Mouse (Mus musculus) urinary bladder, postnatal 36 days (tissue): ENCODE results near the gene Myo10.
"Not testable (repeated sequence)": the region's sequence is repeated elsewhere in the genome, so short reads cannot be mapped to it uniquely, and the experiment has no call there.

Source experiments
- DNase-seq, 2 experiments: peaks; one replicate each; pipeline ENCODE4 v3.0.0; 2022; ENCODE audit warnings: low spot score in 2 of 2, mixed read lengths in 1 of 2

Myo10 gene

GRCm38 (mm10) chr15:25692254-25692950 lies 70.1 kb downstream of the Myo10 start:
- DNase-seq, result no peak

DNA sequence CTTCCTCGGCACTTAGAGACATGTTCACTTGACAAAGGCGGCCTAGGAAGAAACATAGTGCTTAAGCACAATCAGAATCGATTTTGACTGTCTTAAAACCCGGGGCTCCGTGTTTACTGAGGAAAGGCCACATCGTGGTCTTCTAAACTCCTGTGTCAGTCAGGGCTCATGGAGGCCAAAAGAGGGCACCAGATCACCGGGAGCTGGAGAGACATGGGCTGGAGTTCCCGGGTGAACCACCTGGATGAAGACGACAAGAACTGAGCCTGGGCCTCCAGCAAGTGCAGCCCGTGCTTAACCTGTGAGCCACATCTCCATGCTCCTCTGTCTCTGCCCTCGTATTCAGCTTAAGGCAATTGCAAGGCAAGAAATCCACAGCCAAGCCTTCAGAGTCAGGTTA lies 71.4 kb downstream of the Myo10 start:
- DNase-seq, result no peak

DNA sequence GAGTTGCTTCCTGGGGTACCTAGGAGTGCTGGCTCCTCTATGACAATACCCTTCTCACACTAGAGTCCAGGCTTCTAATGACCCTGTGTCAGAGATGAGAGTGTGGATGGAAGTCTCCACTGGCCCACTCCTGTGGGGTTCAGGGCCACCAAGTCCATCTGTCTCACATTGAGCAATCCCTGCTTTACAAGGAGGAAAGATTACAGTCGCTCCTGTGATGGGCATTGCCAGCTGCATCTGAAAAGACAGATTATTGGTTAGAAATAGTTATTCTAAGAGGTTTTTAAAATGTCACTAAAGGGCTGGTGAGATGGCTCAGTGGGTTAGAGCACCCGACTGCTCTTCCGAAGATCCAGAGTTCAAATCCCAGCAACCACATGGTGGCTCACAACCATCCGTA lies 72.4 kb downstream of the Myo10 start:
- no peak for DNase-seq

DNA sequence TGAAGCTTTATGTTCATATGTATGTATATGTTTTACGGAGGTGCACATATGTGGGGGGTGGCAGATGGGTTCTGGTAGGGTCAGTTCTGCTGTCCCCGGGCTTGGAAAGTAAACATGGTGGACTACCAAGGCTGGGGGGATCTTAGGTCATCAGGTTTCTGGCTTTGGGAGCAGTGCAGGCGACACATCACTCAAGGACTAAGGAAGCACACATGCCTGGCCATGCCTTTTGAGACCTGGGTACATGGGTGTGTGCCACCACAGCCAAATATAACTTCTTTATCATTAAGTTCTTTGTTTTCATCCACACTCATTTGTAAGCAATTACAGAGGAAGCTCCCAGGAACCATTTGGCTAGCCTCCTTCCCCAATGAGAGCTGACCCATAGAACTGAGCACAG lies 72.9 kb downstream of the Myo10 start:
- DNase-seq, result no peak

- no peak for DNase-seq
Measured at GRCm38 (mm10) chr15:25695883-25696282, 73.6 kb downstream of the Myo10 start.

- no peak for DNase-seq
Measured at GRCm38 (mm10) chr15:25696660-25697059, 74.3 kb downstream of the Myo10 start.

GRCm38 (mm10) chr15:25699032-25699557 lies 76.8 kb downstream of the Myo10 start:
- no peak for DNase-seq

GRCm38 (mm10) chr15:25702602-25703001 lies 80.3 kb downstream of the Myo10 start:
- DNase-seq, result no peak

- DNase-seq, result no peak
Measured at GRCm38 (mm10) chr15:25704809-25705585, 82.7 kb downstream of the Myo10 start.

GRCm38 (mm10) chr15:25706874-25707554 lies 84.7 kb downstream of the Myo10 start:
- DNase-seq, result no peak

GRCm38 (mm10) chr15:25707891-25708290 lies 85.6 kb downstream of the Myo10 start:
- no peak for DNase-seq

- DNase-seq, result no peak
Measured at GRCm38 (mm10) chr15:25710876-25711275, 88.6 kb downstream of the Myo10 start.

- DNase-seq, result no peak
Measured at GRCm38 (mm10) chr15:25712877-25713276, 90.6 kb downstream of the Myo10 start.

- no peak for DNase-seq
Measured at GRCm38 (mm10) chr15:25713587-25714361, 91.4 kb downstream of the Myo10 start.

- no peak for DNase-seq
Measured at GRCm38 (mm10) chr15:25715218-25715995, 93.1 kb downstream of the Myo10 start.

- DNase-seq, result no peak
Measured at GRCm38 (mm10) chr15:25715996-25716395, 93.7 kb downstream of the Myo10 start.

- peak; percentile 62 to 75 for DNase-seq
Measured at GRCm38 (mm10) chr15:25717006-25717405, 94.7 kb downstream of the Myo10 start.

DNA sequence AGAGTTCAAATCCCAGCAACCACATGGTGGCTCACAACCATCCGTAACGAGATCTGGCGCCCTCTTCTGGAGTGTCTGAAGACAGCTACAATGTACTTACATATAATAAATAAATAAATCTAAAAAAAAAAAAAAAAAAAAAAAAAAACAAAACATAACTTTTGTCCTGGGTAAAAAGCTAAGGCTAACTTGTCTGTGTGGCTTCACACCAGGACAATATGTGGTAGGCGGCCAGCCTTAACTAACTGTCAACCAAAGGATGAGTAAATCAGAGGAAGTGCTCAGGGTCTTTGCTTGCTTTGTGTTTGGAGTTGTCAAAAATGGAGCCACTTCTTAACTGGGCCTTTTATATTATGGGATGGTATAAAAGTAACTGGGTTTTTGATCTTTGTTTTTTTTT lies 95.8 kb downstream of the Myo10 start:
- DNase-seq, result not testable (repeated sequence)

DNA sequence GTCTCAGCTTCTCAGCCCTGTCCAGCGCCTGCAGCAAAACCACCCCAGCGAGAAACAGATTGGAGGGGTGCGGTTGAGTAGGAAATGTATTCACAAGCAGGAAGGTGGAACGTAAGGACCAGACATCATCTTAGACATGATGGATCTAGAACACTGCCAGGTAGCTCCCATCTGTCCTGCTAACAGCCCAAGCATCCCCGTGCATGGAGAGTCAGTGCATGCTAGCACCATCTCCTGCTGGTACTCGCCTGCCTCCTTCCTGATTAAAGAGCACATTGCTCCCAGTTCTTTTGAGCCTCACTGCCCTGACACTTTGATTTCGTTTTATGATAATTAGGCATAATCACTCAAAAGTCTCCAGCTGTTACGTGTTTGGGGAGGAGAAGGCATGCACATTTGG lies 96.9 kb downstream of the Myo10 start:
- DNase-seq, result no peak

DNA sequence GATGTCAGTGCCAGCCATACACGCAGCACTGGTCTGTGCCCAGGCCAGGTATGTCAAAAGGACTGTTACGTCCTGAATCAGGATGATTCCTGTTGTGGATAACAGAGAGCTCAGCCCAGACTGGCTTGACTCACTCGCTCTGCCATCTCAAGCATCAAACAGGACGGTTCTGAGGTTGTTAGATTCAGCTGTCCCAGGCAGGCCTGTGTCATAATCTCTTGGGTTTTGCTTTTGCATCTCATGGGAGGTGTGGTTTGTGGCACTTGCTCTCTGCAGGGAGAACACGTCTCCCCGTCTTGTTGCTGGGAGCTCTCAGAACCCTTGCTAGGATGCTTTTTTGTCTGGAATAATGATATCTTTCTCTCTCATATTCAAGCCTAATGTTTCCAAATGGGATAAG lies 97.9 kb downstream of the Myo10 start:
- DNase-seq, result no peak
